Mouse (Mus musculus): ENCODE measurements at regions not wholly inside any gene's neighbourhood (a gene's known extent, or its start where the extent isn't known, plus 50 kb on each side); places are given as distances from the start of the nearest gene placed in this dataset.

DNA sequence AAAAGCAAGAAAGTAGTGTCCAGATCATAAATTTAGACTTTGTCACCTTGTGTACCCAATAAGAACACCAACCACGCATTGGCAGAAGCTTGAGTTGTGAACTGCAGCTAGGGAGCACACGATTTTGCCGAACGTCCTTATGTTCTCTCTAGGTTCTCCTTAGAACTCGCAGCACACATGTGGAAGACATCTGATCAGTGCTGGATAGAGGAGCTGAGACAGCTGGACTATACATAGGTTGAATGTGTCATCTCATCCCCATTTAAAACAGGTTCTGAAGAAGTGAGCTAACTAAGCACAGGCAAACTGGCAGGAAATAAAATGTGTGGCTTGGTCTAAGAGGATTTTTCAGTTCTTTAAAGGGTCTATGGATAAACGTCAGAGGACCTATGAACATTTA lies 730.5 kb upstream of the Pkdcc start:
- no peak for TF ChIP-seq GATA1 (IDR thresholded peaks at IDR 0.05; ENCODE audit: low read length)
- TF ChIP-seq TAL1 (IDR thresholded peaks at IDR 0.05; ENCODE audit: low read length), result no peak

Data from erythroblast, embryonic 14.5 days (primary cell).